Mouse (Mus musculus) adrenal gland (tissue): ENCODE data around the gene Ppm1g.

Source experiments
- intact Hi-C: fragments of 180-260 bp; cut with DNase I; formaldehyde crosslinking; loops from one replicate; pipeline ENCODE4 v1.15.1; 2025

Gene Ppm1g

GRCm38 (mm10) chr5:31219911-31220447 is 508 bp downstream of the Ppm1g start:
- intact Hi-C loops = loop anchor here (5.0 kb wide), 1 partner anchor 107 kb away; no protein-coding TSS in a partner anchor

DNA sequence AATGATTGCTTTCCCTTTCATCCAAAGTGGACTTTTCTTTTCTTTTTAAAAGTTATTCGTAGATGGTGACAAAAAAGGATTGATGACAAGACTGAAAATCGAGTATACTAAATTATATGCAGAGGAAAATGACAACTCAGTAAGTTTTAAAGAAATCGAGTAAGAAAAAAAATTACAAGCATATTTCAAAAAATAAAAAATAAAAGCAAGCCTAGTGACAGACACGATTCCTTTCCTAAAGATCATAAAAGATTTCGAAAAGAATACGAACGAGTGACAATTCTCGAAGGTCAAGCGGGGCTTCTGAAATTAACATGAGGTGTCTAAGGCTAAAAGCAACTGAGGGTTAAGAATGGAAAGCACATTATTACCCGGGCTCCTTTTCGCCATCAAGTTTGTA is 1.0 kb downstream of the Ppm1g start:
- intact Hi-C loops = loop anchor here (5.0 kb wide), 1 partner anchor 108 kb away; no protein-coding TSS in a partner anchor

- intact Hi-C loops = loop anchor here (5.0 kb wide), 1 partner anchor 108 kb away; no protein-coding TSS in a partner anchor
These were observed 1.4 kb downstream of the Ppm1g start for GRCm38 (mm10) chr5:31219070-31219469.

- intact Hi-C loops = loop anchor here (5.0 kb wide), 1 partner anchor 109 kb away; no protein-coding TSS in a partner anchor
These were observed 2.2 kb downstream of the Ppm1g start for GRCm38 (mm10) chr5:31218294-31218693.

- intact Hi-C loops = loop anchor here (5.0 kb wide), 1 partner anchor 111 kb away; no protein-coding TSS in a partner anchor
These were observed 3.9 kb downstream of the Ppm1g start for GRCm38 (mm10) chr5:31216554-31216953.

DNA sequence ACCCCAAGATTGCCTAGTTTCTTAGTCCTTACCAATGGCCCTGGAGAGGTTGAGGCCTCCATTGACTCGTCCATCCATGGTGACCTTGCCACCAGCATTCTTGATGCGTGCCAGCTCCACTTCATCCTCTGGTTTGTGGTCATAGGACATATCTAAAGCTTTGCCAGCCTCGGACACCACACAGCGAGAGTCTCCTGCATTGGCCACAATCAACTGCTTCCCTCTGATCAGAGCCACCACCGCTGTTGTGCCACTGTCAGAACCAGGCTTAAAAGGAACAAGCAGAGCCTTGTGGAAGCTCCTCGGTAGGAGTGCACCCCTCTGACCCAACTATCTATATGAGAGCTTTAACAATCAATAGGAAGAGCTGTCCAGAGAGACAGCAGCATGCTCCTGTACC is 16.1 kb downstream of the Ppm1g start:
- intact Hi-C loops = loop anchor here (5.0 kb wide), 1 partner anchor 48 kb away; the partner anchor contains the start of gene Krtcap3

DNA sequence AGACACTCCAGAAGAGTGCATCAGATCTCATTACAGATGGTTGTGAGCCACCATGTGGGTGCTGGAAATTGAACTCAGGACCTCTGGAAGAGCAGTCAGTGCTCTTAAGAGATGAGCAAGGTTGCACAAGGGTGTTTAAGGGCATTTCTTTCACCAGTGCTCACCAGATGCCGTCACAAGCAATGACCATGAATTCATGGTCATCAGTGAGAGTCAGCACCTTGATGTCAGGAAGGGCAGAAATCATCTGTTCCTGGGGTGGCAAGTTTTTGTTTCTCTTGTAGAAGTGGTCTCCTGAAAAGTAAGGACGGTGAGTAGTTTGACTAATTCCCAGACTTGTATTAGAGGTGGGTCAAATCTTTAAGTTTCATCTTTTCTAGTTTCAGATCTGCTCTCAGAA is 16.6 kb downstream of the Ppm1g start:
- intact Hi-C loops = loop anchor here (5.0 kb wide), 1 partner anchor 48 kb away; the partner anchor contains the start of gene Krtcap3

DNA sequence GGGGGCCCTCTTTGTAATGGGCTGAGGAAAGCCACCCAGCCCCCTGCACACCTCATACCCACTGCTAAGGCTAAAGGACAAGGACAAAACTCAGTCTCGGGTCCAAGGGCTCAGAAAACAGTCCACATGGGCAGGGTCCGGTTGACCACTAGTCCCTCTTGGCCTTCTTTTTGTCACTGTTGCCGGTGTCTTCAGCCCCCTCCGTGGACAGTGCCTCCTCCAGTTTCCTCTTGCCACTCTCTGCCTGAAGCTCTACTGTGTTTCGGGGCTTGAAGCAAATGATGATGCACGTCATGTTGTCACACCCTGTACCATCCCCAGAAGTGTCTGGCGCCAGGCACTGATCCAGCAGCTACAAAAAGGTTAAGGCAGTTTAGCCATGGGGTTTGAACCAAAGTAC is 17.6 kb downstream of the Ppm1g start:
- intact Hi-C loops = loop anchor here (5.0 kb wide), 1 partner anchor 49 kb away; the partner anchor contains the start of gene Krtcap3

GRCm38 (mm10) chr5:31201742-31202590 is 18.5 kb downstream of the Ppm1g start, which contains the start of gene Zfp513:
TSS of gene Zfp513 (minus strand) at chr5:31202303.
- intact Hi-C loops = loop anchor here (5.0 kb wide), 1 partner anchor 50 kb away; the partner anchor contains the start of gene Krtcap3

GRCm38 (mm10) chr5:31201042-31201741 is 19.3 kb downstream of the Ppm1g start:
- intact Hi-C loops = loop anchor here (5.0 kb wide), 1 partner anchor 51 kb away; the partner anchor contains the start of gene Krtcap3

DNA sequence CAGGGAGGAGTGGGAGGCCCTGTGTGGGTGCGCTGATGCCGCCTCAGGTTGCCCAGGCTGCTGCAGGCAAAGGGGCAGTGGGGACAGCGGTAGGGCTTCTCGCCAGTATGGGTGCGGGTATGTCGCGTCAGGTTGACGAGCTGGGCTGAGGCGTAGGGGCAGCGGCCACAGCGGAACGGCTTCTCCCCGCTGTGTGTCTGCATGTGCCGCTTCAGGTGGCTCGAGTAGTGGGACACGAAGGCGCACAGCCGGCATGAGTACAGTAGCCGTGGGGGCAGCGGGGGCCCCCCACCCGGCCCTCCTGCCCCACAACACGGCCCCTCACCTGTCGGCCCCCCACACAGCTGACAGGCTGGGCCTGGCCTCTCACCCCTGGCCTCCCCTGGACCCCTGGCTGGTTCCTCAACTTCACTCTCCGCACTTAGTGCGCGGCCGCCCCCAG is 20.1 kb downstream of the Ppm1g start:
- intact Hi-C loops = loop anchor here (5.0 kb wide), 1 partner anchor 52 kb away; the partner anchor contains the start of gene Krtcap3

GRCm38 (mm10) chr5:31199893-31200292 is 20.6 kb downstream of the Ppm1g start:
- intact Hi-C loops = loop anchor here (5.0 kb wide), 1 partner anchor 52 kb away; the partner anchor contains the start of gene Krtcap3

DNA sequence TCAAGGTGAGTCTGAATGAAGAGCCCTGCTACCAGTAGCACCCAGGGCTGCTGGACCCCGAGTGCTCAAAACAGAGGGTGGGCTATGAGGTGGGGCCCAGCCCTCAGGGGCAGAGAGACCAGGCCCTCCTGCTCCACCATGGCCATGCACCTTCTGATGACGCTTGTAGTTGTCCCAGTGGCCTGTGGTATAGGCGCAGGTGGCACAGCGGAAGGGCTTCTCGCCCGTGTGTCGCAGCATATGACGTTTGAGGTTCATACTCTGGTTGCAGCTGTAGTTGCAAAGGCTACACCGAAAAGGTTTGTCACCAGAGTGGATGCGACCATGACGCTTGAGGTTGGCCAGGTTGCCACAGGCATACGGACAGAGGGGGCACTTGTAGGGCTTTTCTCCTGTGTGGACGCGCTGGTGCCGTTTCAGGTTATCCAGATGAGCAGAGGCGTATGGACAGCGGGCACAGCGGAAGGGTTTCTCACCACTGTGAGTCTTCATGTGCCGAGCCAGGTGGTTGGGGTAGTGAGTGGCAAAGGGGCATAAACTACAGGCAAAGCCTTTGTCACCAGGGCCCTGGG is 21.1 kb downstream of the Ppm1g start:
- intact Hi-C loops = no loop called here

DNA sequence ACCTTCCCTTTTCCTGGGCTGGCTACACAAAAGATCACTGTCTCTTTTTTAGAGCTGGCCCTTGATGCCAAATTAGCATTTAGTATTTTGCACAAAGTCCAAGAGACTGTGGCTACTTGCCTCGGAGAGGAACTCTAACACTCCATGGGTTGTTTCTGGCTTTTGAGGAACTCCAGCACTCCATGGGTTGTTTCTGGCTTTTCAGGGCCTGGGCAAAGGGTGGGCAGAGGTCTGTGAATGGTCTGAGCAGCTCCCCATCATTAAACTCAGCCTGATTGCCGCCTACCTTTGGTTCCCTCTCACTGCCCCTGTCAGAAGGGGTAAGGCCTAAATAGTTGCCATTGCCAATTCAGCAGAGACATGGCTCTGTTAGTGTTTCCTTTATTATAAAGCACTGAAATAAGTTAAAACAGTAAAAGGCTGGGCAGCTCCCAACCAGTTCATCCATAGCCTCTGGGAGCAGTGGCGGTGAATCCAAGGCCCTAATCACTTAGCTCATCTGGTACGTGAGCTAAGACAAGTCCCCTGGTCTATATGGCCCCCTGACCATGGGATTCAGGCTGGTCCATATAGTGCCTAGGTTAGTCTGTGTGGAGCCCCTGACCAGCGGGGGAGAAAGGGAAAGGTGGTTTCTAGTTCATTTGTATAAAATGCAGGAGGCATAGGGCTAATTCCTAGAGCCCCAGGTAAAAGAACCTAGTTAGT is 21.7 kb downstream of the Ppm1g start:
- intact Hi-C loops = no loop called here

GRCm38 (mm10) chr5:31198170-31198569 is 22.3 kb downstream of the Ppm1g start:
- intact Hi-C loops = no loop called here

DNA sequence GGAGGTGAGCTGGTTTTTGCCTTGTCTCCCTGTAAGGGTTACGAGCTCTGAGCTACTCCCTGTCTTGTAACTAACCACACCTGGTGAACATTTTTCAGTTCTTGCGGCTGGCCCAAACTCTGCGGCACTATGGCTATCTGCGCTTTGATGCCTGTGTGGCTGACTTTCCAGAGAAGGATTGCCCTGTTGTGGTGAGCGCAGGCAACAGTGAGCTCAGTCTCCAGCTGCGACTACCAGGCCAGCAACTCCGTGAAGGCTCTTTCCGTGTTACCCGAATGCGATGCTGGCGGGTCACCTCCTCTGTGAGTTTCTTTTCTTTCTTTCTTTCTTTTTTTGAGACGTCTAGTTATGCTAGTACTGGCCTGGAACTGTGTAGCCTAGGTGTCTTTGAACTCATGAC is 23.4 kb downstream of the Ppm1g start:
- intact Hi-C loops = no loop called here

GRCm38 (mm10) chr5:31196207-31196606 is 24.3 kb downstream of the Ppm1g start:
- intact Hi-C loops = no loop called here

- intact Hi-C loops = no loop called here
These were observed 24.8 kb downstream of the Ppm1g start for GRCm38 (mm10) chr5:31195671-31196070.

GRCm38 (mm10) chr5:31194486-31195485 is 25.7 kb downstream of the Ppm1g start:
- intact Hi-C loops = no loop called here
